Mouse (Mus musculus) thymus, postnatal 0 days (tissue): ENCODE measurements around the gene Ciz1. TPM values are rescaled to one million over a fixed set of nuclear protein-coding genes. Genes with fewer than 3 reads are reported as not detected.

Source experiments
- DNase-seq: peaks from one replicate; pipeline ENCODE4 v3.0.0-alpha.2; 2015; ENCODE audit warnings: low spot score
- polyA plus RNA-seq: library from polyadenylated mRNA; unstranded; fragments of >200 nt; fragmentation: Nextera tagmentation; extraction: Ambion mirVana; gene quantifications from 2 replicates; pipeline ENCODE4 v1.2.1, GENCODE M21; 2015

Ciz1 gene
- polyA plus RNA-seq, 1 experiment from 2014 or later, result 30.5 TPM

DNA sequence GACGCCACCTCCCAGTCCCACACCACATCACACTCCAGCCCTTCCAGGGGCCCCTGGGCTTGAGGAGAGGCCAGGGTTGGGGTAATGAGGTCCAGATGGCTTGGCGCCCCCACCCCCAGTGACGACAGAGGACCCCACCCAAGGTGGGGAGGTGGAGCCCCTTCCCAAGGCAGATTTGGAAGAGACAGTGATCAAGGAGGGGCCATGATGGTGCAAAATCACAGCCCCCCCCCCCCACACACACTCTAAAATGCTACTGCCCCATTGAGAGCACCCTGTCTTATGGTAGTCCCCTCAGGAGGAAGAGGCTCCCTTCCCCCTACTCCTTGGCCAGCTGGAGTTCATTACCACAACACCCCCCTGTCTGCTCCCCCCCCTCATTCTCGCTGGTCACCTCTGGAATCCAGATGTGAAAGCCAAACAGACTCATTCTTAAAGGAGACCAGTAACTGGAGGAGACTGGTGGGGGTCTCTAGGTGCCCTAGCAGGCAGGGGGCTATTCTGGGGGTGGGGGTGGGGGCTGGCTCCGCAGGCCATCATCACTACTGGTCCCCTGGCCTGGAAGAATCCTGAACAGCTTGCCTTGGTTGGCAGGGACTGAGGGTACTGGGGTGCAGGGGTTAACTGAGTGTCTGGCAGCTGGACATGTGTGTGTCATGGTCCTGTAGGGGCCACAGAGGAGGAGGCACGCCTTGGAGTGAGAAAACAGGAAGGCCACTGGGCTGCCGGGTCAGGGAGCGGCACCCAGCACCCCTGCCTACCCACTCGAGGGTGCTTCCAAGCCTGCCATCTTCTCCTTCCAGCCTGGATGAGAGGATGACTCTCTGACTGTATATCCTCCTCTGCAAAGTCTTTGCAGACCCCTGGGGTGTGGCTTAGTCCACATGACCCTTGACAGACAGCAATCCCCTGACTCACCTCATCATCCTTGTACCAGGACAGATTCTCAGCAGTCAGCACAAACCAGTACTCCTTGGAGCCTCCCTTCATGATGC is 32.2 kb upstream of the Ciz1 start:
- no peak for DNase-seq

GRCm38 (mm10) chr2:32320721-32321120 is 31.4 kb upstream of the Ciz1 start:
- no peak for DNase-seq

DNA sequence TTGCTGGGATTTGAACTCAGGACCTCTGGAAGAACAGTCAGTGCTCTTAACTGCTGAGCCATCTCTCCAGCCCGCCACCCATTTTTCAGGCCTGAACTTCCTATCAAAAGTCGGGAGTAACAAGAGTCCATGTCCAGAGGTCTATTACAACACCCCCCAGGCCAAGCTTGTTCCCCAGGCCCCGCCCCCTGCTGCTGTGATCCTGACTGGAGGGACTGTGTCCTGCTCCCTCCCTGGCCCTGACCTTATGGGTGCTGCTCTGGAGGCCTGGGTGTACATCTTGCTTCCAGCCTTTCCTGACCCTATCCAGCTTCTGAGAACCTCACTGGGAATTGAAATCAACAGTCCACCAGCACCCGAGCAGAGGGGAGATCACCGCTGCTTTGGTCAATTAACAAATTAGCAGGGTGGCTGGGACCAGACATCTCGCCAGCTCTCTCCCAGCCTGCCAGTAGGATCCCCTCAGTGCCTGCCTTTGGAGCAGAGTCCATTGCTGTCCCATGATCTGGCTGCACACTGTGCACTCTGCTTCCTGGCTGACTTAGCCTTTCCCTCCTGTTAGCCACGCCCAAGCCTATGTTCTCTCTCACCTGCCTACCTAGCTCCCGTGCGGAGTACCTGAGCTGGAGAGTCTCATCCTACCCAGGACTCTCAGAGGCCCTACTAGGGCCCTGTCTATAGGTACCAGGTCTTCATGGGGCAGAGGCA is 30.4 kb upstream of the Ciz1 start:
- DNase-seq, result no peak

- no peak for DNase-seq
These were observed 29.1 kb upstream of the Ciz1 start for GRCm38 (mm10) chr2:32322754-32323741.

DNA sequence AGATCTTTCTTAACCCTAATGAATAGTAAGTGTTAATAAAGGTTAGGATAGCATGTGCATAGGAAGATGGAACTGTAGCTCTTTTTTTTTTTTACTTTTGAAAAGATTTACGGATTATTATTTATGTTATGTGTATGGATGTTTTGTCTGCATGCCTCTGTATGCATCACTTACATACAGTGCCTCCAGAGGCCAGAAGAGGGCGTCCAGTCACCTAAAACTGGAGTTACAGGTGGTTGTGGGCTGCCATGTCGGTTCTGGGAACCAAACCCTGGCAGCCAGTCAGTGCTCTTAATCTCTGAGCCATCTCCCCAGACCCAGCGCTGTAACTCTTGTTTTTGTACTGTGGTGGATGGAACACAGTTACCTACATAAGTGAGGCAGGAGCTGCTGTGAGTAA is 27.8 kb upstream of the Ciz1 start:
- no peak for DNase-seq

DNA sequence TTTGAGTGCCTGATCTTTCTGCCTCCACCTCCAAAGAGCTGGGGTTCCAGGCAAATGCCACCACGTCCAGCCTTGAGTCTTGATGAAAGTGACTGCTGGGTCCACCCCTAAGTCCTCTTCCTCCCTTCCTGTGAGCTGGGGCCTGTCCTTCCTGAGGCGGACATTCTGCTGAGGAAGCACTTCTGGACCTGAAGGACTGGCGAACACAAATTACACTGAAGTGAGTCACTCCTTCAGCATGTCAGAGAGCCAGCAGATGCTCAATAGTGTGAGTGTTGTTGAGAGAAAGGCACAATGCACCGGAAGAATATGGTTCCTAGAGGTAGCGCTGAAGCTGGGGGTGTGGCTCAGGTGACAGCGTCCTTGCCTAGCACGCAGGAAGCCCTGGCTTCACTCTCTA is 26.8 kb upstream of the Ciz1 start:
- no peak for DNase-seq

GRCm38 (mm10) chr2:32327200-32327599 is 24.9 kb upstream of the Ciz1 start:
- DNase-seq, result no peak

DNA sequence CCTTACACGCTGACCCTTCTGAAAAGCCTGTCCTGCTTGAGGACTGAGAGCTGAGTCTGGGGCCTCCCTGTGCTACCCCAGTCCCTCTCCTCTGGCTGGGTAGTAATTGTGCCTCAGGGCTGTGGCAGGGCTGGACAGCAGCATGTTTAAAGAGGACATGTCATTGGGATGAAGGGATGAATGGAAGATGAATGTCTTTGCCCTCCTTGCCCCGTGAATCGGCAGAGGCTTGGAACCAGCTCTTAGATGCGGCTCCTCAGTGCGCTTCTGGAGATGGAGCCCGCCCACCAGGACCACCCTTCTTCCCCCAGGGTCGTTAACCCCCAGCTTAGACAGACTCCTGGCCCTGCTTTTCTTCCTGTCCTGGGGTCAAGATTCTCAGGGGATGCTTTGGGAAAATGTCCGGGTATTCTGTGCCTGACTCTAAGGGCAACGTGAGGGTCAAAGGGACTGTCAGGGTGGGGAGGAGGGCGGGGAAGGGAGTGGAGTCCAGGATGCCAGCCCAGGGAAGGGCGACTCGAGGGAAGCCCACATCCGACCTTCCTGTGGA is 23.1 kb upstream of the Ciz1 start:
- DNase-seq, result no peak

DNA sequence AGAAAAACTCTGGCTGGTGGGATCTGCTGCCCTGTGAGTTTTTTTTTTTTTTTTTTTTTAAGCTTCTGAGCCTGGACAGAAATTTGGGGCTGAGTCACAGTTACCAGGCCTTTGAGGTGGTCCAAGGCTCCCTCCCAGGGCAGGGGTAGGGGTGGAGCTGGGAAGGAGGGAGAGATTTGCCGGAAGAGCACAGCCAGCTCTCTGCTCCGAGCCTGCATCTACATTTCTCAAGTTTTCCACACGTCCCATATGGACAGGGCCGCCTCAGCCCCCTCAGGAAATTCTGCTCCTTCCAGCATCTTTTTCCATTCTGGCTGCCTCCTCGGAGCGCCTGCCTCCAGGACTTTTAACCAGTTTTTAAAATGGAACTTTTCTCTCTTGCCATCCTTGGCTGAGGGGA is 22.6 kb upstream of the Ciz1 start:
- DNase-seq, result no peak

DNA sequence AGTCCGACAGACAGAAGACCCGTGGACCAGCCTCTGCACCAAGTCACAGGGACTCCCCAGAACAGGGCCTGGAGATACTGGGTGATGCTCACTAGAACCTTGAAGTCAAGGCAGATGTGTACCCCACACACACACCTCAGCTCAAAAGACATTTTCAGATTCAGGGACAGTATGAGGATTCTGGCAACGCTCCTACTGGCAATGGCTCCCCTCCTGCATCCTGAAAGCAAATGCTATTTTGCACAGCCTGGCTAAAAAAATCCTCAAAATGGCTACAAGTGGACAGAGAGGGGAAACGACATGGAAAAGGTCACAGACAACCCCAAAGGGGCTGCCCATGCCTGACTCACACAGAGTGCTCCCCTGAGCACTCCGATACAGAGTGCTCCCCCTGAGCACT is 20.0 kb upstream of the Ciz1 start:
- no peak for DNase-seq

GRCm38 (mm10) chr2:32335888-32336287 is 16.2 kb upstream of the Ciz1 start:
- no peak for DNase-seq

DNA sequence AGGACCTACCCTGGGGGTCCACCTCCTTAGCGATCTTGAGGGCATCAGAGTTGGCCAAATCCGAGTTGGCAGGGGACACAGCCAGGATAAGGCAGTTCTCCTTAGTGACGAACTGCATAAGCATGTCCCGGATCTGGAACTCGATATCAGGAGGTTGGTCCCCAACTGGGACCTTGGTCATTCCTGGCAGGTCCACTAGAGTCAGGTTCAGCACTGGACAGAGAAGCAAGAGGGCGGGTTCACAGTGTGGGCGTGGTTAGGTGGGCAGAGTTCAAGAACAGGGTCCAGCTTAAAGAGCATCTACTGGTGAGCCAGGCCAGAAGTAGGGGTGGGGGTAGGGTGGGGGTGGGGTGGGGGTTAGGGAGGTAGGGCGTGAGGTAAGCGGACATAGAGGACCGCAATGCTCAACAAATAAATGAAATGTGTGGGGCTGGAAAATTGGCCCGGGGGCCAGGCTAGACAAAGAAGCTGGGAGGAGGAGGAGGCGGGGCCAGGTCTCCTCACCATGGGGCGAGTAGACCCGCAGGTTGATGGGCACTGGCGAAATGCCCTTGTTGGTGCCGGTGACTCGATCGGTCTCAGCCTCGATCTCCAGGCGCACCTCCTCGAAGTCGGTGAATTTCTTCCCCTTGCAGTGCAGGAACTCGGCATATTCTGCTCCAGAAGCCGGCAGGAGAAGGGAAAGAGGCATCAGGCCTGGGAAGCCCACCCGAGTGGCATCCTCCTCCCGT is 12.1 kb upstream of the Ciz1 start:
- no peak for DNase-seq

DNA sequence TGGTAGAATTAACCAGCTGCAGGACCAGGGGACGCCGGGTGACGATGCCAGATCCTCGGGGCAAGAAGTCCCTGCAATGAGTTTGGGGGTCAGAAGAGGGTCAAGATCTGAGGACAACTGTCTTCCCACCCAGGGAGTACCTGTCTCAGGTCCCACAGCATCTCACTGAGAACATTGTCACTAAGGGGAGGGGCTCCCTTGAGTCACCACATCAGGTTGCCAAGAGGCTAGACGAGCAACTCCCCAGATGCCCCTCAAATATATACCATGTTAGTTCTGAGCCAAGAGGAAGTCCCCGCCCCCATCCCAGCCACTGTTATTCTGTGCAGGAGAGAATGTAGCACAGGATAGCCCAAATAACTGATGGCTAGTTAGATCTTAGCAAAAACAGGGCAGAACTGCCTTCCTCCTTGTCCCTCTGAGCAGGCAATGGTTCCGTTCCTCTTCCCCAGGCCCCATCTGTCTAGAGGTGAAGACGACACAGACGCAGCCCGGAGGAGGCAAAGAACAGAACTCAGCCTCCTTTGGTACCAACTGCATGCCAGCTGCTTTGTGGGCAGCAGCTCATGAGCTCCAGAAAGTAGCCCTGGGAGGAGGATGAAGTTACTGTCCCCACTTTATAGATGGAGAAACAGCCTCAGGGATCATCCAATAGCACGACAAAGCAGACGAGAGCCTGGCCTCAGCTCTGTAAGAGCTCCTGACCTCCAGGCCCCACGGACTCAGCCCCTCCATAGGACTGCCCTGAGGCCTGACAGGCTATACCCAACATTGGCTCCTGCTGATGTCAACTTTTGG is 11.1 kb upstream of the Ciz1 start:
- DNase-seq, result no peak

DNA sequence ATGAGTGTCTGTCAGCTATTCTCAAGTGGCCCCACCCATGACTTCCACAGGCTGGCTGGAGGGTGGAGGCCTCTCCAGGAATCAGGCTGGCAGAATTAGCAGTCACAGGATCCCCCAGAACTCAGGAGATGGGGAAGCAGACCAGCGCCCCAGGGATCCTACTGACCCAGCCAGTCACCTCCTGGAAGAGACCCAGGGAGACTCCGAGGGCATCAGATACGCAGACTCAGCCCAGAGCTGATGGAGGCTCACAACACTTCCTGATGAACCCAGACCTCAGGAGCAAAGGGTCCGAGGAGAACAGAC is 10.5 kb upstream of the Ciz1 start:
- DNase-seq, result no peak

DNA sequence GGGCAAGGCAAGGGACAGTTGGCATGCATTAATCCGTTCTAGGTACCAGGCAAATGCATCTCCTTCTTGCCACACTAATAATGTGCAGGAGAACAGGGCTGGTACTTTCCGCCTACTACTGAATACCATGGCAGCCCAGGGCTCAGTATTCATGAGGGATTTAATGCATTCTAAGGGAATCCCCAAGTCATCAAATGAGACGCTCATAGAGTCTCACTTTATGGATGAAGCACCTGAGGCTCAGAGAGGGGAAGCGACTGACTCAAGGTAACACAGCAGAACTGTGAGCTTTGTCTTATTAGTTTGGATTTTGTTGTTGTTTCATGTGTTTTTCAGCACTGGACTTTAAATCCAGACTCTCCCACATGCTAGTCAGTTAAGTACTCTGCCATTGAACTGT is 10.1 kb upstream of the Ciz1 start:
- DNase-seq, result no peak

DNA sequence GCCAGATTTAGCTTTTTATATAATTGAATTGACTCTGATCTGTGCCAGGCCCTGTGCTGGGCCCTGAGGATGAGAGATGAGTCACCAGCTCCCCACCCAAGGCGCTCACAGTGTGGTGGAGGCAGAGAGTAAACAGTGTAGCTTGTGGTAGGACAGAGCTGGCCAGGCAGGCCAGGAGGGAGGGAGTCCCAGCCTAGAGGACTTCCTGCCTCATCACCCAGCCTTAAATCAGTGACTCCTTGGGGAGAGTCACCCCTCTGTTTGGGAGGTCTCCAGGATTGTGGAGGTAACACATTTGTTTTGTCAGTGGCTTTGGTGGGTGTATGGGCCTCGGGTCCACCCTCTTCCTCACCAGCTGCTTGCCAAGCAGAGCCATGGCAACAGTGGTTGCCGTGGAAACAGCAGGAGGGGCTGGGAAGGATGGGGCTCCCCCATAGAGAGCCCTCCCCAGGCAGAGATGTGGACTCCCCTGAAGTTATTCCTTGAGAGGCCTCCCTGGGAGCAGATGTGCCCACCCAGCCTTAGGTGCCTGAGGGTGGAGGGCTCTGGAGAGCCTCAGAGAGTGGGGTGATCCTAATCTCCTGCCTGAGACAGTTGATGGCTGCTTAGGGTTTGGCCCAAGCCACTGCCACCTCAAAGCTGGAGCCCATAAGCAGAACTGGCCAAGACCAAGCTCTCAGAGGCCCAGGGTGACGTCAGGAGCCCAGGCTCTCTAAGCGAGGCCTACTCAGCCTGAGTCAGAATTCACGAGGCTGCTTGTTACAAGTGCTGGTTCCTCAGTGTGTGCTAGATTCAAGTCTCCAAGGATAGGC is 9.4 kb upstream of the Ciz1 start:
- no peak for DNase-seq

DNA sequence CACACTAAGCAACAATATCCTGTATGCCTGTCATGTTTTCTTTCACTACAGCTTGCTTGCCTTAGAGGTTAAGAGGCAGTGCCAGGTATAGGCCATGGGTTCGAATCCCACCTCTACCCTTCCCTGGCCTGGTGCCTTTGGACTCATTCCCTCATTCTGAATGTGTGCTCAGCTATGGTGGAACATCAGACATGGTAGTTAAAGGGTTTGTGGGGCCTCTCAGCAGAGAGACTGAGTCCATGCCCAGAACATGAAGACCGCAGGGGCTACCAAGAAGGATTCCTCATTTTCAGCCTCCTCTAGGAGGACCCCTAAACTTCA is 8.8 kb upstream of the Ciz1 start:
- DNase-seq, result no peak

DNA sequence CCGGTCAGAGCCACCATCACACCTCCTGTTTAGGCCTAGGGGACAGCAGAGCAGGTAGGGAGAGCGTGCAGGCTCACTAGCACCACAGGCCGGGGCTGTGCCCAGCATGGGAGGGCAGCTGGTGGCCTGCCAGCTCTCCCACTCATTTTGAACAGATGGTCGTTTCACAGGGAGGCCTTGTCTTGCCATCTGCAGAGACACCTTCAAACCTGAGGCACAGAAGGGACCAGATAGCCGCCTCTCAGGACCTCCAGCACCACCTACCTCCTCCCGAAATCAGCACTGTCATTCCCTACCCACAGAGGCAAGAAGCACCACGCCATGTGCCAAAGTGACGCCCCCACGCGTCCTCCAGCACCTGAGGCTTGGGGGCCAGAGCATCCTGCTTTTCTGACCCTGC is 8.1 kb upstream of the Ciz1 start:
- DNase-seq, result no peak
